Mouse (Mus musculus): Measurements from ENCODE around the gene Serpinb5. TPM values are rescaled to one million over a fixed set of nuclear protein-coding genes. Genes with fewer than 3 reads are reported as not detected.

Serpinb5 gene
- polyA plus RNA-seq, 1 experiment from 2014 or later = not detected

Other genes with a start within 250 kb of the Serpinb5 start
- gene Bcl2, start 146.9 kb upstream of the Serpinb5 start, polyA plus RNA-seq (2014; fragmentation: Nextera tagmentation; extraction: Ambion mirVana) = 14.2 and 14.4 TPM in 2 replicates
- gene Kdsr, start 101.4 kb upstream of the Serpinb5 start, polyA plus RNA-seq (2014; fragmentation: Nextera tagmentation; extraction: Ambion mirVana) = 13.2 and 16.3 TPM in 2 replicates
- gene Vps4b, start 64.4 kb upstream of the Serpinb5 start, polyA plus RNA-seq (2014; fragmentation: Nextera tagmentation; extraction: Ambion mirVana) = 32.8 and 45.9 TPM in 2 replicates
- 0.24 TPM in 1 of 2 replicates, not detected in the other for gene Serpinb12, start 73.3 kb downstream of the Serpinb5 start, polyA plus RNA-seq (2014; fragmentation: Nextera tagmentation; extraction: Ambion mirVana)
- gene Serpinb13, start 119.8 kb downstream of the Serpinb5 start, polyA plus RNA-seq (2014; fragmentation: Nextera tagmentation; extraction: Ambion mirVana) = not detected in 2 replicates
- gene Serpinb3a, start 191.1 kb downstream of the Serpinb5 start, polyA plus RNA-seq (2014; fragmentation: Nextera tagmentation; extraction: Ambion mirVana) = not detected in 2 replicates
- gene Serpinb3d, start 222.3 kb downstream of the Serpinb5 start, polyA plus RNA-seq (2014; fragmentation: Nextera tagmentation; extraction: Ambion mirVana) = not detected in 2 replicates

Measured in neural tube, embryonic 14.5 days (tissue).